Mouse (Mus musculus) midbrain, embryonic 12.5 days (tissue): ENCODE measurements at regions not wholly inside any gene's neighbourhood (a gene's known extent, or its start where the extent isn't known, plus 50 kb on each side); places are given as distances from the start of the nearest gene placed in this dataset.

Experiments used
- ATAC-seq: fragments of 200-750 bp; cut with Nextera tagmentation; 2 replicates; pipeline ENCODE4 v1.8.0; 2017; ENCODE audit warnings: low read depth, moderate TSS enrichment, moderate library complexity; ENCODE audit not compliant: low FRiP score
- H3K27ac ChIP-seq: fragments of 300-500 bp; sonication (generic); replicated peaks from 2 replicates; pipeline ENCODE4 v1.5.1; 2016; ENCODE audit warnings: mild to moderate bottlenecking
- H3K27me3 ChIP-seq: fragments of 300-500 bp; sonication (generic); 2 replicates; pipeline ENCODE4 v1.6.1; 2016; ENCODE audit warnings: mild to moderate bottlenecking
- H3K36me3 ChIP-seq: fragments of 300-500 bp; sonication (generic); 2 replicates; pipeline ENCODE4 v1.6.1; 2016
- H3K4me1 ChIP-seq: fragments of 300-500 bp; sonication (generic); 2 replicates; pipeline ENCODE4 v1.6.1; 2016
- H3K4me2 ChIP-seq: fragments of 300-500 bp; sonication (generic); replicated peaks from 2 replicates; pipeline ENCODE4 v1.6.1; 2016; ENCODE audit warnings: mild to moderate bottlenecking, moderate library complexity
- H3K4me3 ChIP-seq: fragments of 300-500 bp; sonication (generic); 2 replicates; pipeline ENCODE4 v1.5.1; 2016; ENCODE audit warnings: mild to moderate bottlenecking
- H3K9ac ChIP-seq: fragments of 300-500 bp; sonication (generic); replicated peaks from 2 replicates; pipeline ENCODE4 v1.6.1; 2016; ENCODE audit warnings: mild to moderate bottlenecking, moderate library complexity
- H3K9me3 ChIP-seq: fragments of 300-500 bp; sonication (generic); 2 replicates; pipeline ENCODE4 v1.6.1; 2016; ENCODE audit warnings: mild to moderate bottlenecking
- WGBS: fragments of 180-500 bp; shearing (Covaris S2); methylation state at CpG from one replicate; pipeline ENCODE4 v1.1.7; 2016; 5-methylcytosine and 5-hydroxymethylcytosine counted together

DNA sequence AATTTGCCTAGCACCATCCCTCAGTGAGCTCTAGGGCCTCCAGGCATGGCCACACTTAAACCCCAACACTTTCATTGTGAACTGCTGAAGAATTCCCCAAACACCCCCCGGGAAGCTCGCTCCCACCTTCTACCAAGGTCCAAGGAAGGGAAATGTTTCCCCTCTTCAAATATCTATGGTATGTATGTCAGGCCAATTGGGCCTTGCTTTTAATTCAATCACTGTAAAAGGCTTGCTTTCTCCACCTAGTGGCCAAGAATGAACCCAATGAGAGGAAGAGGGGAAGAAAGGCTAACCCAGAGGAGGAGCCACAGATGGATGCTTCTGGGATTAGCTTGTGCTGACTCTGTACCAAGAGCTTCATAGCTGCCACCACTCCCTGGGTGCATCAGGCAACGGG, 336.3 kb upstream of the Tgfbr2 start:
- Histone ChIP-seq H3K4me2 (no peak overlapping the region), H3K9me3 (no peaks in the 10 kb centered on the region), H3K36me3 (no peaks in the 10 kb centered on the region), H3K4me3 (no peak overlapping the region), H3K27ac (no peak overlapping the region), H3K4me1 (no peaks in the 10 kb centered on the region), H3K9ac (no peak overlapping the region), H3K27me3 (no peaks in the 10 kb centered on the region)
- WGBS = 72% methylated on average over 3 of the region's 3 CpGs
- ATAC-seq = no peak

DNA sequence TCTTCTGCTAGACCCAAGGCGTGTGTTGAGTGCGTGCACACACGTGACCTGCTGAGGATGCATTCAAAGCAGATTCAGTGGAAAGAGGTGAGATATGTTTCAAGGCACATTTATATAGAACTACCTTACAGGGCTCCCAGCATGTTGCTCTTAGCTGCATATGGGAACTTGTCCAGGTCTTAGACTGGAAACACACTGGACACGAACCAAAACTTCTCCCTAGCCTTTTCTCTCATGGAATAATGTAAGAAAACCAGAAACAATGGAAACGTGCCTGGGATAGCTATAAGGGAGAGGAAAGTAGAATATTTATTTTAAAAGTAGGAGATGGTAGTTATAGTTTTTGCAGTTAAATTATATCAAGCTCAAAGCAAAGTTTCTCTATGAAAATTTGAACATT, 332.6 kb upstream of the Tgfbr2 start:
- no peak overlapping the region for H3K27ac ChIP-seq
- H3K9ac ChIP-seq = no peak overlapping the region
- no peaks in the 10 kb centered on the region for H3K9me3 ChIP-seq
- H3K4me3 ChIP-seq = no peak overlapping the region
- no peak for ATAC-seq
- H3K4me1 ChIP-seq = no peaks in the 10 kb centered on the region
- no peak overlapping the region for H3K4me2 ChIP-seq
- H3K27me3 ChIP-seq = no peaks in the 10 kb centered on the region
- no peaks in the 10 kb centered on the region for H3K36me3 ChIP-seq
- 86% methylated on average over 5 of the region's 5 CpGs for WGBS

DNA sequence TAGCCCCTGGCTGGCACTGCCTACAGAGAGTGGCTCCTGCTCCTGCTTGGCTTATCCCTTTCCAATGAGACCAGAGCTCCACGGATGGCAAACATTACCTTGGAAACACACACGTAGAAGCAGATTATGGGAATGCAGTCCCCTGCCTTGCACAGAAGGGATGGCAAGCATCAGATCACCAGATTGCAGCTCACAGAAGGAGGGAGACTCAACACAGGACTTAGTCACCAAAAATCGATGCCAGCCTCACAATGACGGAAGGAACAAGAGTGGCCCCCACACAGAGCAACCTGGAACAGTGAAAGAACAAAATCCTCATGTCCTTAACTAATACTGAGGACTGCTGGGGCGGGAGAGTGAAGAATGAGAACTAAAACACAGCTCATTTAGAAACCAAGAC, 327.7 kb upstream of the Tgfbr2 start:
- H3K27me3 ChIP-seq = no peaks in the 10 kb centered on the region
- H3K4me3 ChIP-seq = no peak overlapping the region
- WGBS = 54% methylated on average over 5 of the region's 5 CpGs
- no peak overlapping the region for H3K9ac ChIP-seq
- no peaks in the 10 kb centered on the region for H3K4me1 ChIP-seq
- H3K4me2 ChIP-seq = no peak overlapping the region
- ATAC-seq = no peak
- no peaks in the 10 kb centered on the region for H3K36me3 ChIP-seq
- no peaks in the 10 kb centered on the region for H3K9me3 ChIP-seq
- H3K27ac ChIP-seq = no peak overlapping the region

DNA sequence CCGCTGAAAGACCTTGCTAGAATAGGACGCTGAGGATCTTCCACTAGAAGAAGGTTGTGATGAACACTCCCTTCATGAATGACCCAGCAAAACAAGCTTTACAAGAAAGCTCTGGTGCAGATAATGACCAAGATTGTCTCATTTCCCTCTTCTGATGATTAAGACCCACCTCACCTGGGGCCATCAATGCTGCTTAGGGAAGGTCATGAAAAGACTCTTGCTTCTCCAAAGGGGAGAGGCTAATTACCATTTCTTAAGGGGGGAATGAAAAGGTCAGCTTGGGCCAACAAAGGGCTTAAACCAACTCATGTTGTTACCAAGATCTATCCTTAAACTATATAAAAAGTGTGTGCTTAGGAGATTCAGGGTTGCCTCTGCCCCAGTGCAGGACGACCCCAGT, 325.8 kb upstream of the Tgfbr2 start:
- WGBS = 77% methylated on average over 3 of the region's 3 CpGs

DNA sequence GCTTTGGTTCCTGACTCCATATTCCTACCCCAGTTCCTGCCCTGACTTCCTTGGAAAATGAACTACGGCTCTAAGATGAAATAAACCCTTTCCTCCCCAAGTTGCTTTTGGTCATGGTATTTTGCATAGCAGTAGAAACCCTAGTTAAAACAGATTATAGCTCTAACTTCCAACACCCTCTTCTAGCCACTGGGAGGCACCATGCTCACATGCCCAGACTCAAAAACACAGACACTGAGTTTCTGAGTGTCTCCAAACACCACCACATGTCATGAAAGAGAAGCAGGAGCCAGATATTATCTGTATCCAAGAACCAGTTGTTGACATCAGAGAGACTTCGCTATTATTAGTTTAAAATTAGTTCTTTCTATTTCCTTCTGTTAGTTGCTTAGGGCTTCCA, 316.1 kb upstream of the Tgfbr2 start:
- Histone ChIP-seq H3K36me3 (no peaks in the 10 kb centered on the region), H3K9me3 (0 out of 2 replicates have a peak, but pooled peaks cover 9% of the 10 kb centered on the region), H3K4me2 (no peak overlapping the region), H3K27ac (no peak overlapping the region), H3K4me1 (no peaks in the 10 kb centered on the region), H3K4me3 (no peak overlapping the region), H3K27me3 (no peaks in the 10 kb centered on the region), H3K9ac (no peak overlapping the region)
- WGBS = 77% methylated on average over 2 of the region's 2 CpGs
- no peak for ATAC-seq

More for the DNA sequence above, 325.8 kb upstream of the Tgfbr2 start:
- Histone ChIP-seq H3K4me3 (no peak overlapping the region), H3K27ac (no peak overlapping the region), H3K9ac (no peak overlapping the region), H3K9me3 (no peaks in the 10 kb centered on the region), H3K4me1 (no peaks in the 10 kb centered on the region), H3K4me2 (no peak overlapping the region), H3K27me3 (no peaks in the 10 kb centered on the region), H3K36me3 (no peaks in the 10 kb centered on the region)
- ATAC-seq = no peak

DNA sequence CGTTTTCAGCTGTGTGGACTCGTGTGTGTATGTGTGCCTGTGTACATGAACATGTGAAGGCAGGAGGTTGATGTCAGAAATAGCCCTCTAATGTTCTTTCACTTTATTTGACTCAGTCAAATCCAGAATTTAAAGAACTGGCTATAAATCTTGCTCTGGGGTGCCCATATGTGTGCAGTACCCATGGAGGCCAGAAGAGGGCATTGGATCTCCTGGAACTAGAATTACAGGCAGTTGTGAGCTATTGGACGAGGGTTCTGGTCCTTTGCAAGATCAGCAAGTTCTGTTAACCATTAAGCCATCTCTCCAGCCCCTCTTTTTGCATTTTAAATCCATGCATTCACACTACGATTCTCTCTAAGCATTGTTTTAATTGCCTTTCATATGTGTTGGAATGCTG, 314.6 kb upstream of the Tgfbr2 start:
- ATAC-seq = no peak
- H3K27ac ChIP-seq = no peak overlapping the region
- no peaks in the 10 kb centered on the region for H3K4me1 ChIP-seq
- no peaks in the 10 kb centered on the region for H3K36me3 ChIP-seq
- 0 out of 2 replicates have a peak, but pooled peaks cover 9% of the 10 kb centered on the region for H3K9me3 ChIP-seq
- no peak overlapping the region for H3K4me3 ChIP-seq
- WGBS = 63% methylated on average over 4 of the region's 4 CpGs
- no peak overlapping the region for H3K4me2 ChIP-seq
- H3K27me3 ChIP-seq = no peaks in the 10 kb centered on the region
- H3K9ac ChIP-seq = no peak overlapping the region

- no peaks in the 10 kb centered on the region for H3K4me1 ChIP-seq
- no peak for ATAC-seq
Measured at GRCm38 (mm10) chr9:116489273-116489672, 314.1 kb upstream of the Tgfbr2 start.

GRCm38 (mm10) chr9:116477309-116477708, 302.1 kb upstream of the Tgfbr2 start:
- Histone ChIP-seq H3K9ac (no peak overlapping the region), H3K27ac (no peak overlapping the region), H3K27me3 (no peaks in the 10 kb centered on the region), H3K36me3 (no peaks in the 10 kb centered on the region), H3K4me2 (no peak overlapping the region), H3K4me3 (no peak overlapping the region), H3K4me1 (no peaks in the 10 kb centered on the region), H3K9me3 (no peaks in the 10 kb centered on the region)
- 72% methylated on average over 3 of the region's 3 CpGs for WGBS
- ATAC-seq = no peak

More at GRCm38 (mm10) chr9:116489273-116489672, 314.1 kb upstream of the Tgfbr2 start:
- no peak overlapping the region for H3K4me3 ChIP-seq
- no peaks in the 10 kb centered on the region for H3K27me3 ChIP-seq
- 0 out of 2 replicates have a peak, but pooled peaks cover 9% of the 10 kb centered on the region for H3K9me3 ChIP-seq
- H3K27ac ChIP-seq = no peak overlapping the region
- H3K4me2 ChIP-seq = no peak overlapping the region
- H3K9ac ChIP-seq = no peak overlapping the region
- 87% methylated on average over 5 of the region's 5 CpGs for WGBS
- no peaks in the 10 kb centered on the region for H3K36me3 ChIP-seq

DNA sequence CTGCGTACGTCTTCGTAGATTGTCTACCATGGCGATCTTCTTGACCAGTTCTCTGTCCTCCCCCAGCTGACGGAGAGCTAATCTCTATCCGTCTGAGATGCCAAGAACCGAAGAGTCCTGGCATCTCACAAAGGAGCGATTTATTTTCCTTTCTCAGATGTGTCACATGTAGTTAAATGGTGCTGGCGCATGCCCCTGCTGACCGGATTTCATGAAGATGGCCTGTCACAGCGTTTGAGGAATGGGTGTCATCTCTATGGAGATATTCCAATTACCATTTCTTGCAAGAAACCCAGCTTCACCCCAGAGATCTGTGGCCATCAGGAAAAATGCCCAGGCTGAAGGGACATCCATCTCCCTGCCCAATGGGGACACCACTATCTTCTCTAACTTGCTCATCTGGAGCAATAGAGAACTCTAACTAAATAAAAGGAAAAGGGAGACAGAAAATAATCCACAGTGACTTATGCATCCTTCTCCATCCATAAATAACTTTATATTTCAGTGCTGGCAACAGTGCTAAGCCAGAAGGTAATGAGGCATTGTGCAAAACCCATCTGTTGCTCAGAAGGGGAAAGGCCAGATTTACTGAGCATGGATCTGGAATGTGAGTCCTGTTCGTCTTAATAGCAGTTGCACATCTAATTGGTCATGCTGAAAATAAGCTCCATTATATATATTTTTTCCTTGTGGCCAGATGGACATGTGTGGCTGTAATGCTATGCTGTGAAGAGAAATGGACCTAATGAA, 300.2 kb upstream of the Tgfbr2 start:
- no peaks in the 10 kb centered on the region for H3K36me3 ChIP-seq
- no peaks in the 10 kb centered on the region for H3K9me3 ChIP-seq
- no peaks in the 10 kb centered on the region for H3K4me1 ChIP-seq
- no peak for ATAC-seq
- H3K9ac ChIP-seq = no peak overlapping the region
- no peaks in the 10 kb centered on the region for H3K27me3 ChIP-seq
- H3K27ac ChIP-seq = no peak overlapping the region
- no peak overlapping the region for H3K4me2 ChIP-seq
- 84% methylated on average over 12 of the region's 12 CpGs for WGBS
- no peak overlapping the region for H3K4me3 ChIP-seq

DNA sequence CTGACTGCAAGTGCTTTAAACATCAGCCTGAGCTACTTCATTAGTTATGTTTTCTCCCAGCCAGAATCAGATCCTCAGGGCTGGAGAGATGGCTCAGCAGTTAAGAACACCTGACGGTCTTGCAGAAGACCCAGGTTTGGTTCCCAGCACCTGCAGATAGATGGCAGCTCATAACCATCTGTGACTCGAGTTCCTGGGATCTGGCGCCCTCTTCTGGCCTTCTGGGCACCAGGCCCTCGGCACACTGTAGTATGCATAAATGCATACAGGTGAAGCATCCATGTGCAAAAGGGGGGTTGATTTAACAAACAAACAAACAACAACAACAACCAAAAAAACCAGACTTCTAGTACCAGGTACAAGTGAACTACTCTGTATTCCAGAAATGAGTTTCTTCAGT, 297.7 kb upstream of the Tgfbr2 start:
- Histone ChIP-seq H3K4me1 (0 out of 2 replicates have a peak, but pooled peaks cover 3% of the 10 kb centered on the region), H3K36me3 (no peaks in the 10 kb centered on the region), H3K27me3 (no peaks in the 10 kb centered on the region), H3K4me3 (no peak overlapping the region), H3K27ac (no peak overlapping the region), H3K4me2 (no peak overlapping the region), H3K9ac (no peak overlapping the region), H3K9me3 (no peaks in the 10 kb centered on the region)
- ATAC-seq = no peak
- WGBS = 78% methylated on average over 4 of the region's 4 CpGs

DNA sequence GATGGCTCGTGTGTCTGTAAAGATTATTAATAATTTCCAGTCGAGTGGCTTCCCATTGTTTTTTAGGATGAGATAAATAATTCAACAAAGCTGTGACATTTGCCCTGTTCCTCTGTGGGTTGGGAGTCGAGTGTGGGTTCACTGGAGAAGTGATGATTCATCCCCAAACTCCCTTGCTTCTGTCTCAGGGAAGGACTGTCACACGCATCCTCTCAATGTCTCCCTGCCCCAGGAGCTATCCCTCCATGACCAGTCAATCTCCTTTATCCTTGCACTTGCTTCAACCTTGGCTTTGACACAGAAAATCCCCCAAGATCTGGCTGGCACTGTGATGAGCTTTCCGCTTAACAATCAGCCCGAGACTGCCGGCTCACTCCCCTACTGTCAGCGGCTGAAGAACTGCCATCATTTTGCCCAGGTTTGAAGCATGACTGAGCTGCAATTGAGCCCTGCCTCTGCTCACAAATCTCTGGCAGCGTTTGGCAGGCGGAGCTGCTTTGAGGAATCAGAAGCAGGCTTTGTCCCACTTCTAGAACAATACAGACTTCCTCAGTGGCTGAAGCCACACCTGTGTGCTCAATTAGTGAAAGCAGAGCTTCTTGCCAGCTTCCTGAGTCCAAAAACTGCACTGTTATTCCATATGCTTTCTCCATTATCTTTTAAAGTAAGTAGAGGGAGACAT, 293.6 kb upstream of the Tgfbr2 start:
- peak overlapping the region; percentile 52; the same call in 1 of the 2 replicates for H3K27ac ChIP-seq

DNA sequence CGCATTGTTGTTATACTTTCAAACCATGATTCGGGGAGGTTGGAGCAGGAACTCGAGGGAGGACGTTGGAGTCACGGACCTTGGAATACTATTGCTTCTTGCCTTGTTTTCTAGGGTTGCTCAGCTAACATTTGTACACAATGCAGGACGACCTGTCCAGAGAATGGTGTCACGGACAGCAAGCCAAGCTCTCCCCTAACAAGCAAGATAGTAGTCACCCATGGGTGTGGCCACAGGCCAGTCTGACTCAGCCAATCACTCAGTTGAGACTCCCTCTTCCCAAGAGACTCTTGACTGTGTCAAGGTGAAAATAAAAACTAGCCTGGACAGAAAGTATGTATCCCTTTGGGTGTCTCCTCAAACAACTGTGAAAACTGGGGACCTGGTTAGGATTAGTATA, 291.2 kb upstream of the Tgfbr2 start:
- Histone ChIP-seq H3K9ac (no peak overlapping the region), H3K27ac (no peak overlapping the region), H3K4me1 (0 out of 2 replicates have a peak, but pooled peaks cover 3% of the 10 kb centered on the region), H3K36me3 (no peaks in the 10 kb centered on the region), H3K4me2 (no peak overlapping the region), H3K4me3 (no peak overlapping the region), H3K27me3 (no peaks in the 10 kb centered on the region), H3K9me3 (no peaks in the 10 kb centered on the region)
- no peak for ATAC-seq
- 91% methylated on average over 7 of the region's 7 CpGs for WGBS

More for the DNA sequence above, 293.6 kb upstream of the Tgfbr2 start:
- H3K36me3 ChIP-seq = no peaks in the 10 kb centered on the region
- H3K27me3 ChIP-seq = no peaks in the 10 kb centered on the region
- ATAC-seq = no peak
- H3K4me3 ChIP-seq = no peak overlapping the region
- 44% methylated on average over 10 of the region's 10 CpGs for WGBS
- H3K9me3 ChIP-seq = no peaks in the 10 kb centered on the region
- no peak overlapping the region for H3K4me2 ChIP-seq
- H3K9ac ChIP-seq = no peak overlapping the region
- 0 out of 2 replicates have a peak, but pooled peaks cover 3% of the 10 kb centered on the region for H3K4me1 ChIP-seq
